ENCODE assay signal across 18 mouse cellular contexts in genomic region chr15:6180261-6180660, GRCm38 (mm10).
A peak's percentile ranks its signal among the peaks of the same experiment; 100 is the strongest.
DNase-seq lines count a peak whose midpoint lies in the region; ATAC-seq and TF ChIP-seq lines count a peak whose summit lies in the region.
"Had no signal": no experiment of that assay in that cellular context is flagged by ENCODE, and none has a peak within 500 bp of the region (broad histone marks: within the 10 kb centered on the region; RNA-seq: fewer than 3 reads in every experiment).

No protein-coding gene starts in this region.

- DNase-seq in adrenal gland, postnatal 14 days, result peak; percentile 13
- DNase-seq in adrenal gland, adult 18-20 months (ENCODE audit: low spot score in 2 of 2), result no peak
- peak; percentile 14 for DNase-seq in kidney, postnatal 10 days
- peak; percentile 11 for DNase-seq in CH12.LX (ENCODE audit: extremely low read depth)
- peak; percentile 12 for DNase-seq in adipocyte (ENCODE audit: low spot score)
- DNase-seq in frontal cortex, adult 2 months (ENCODE audit: extremely low spot score in 1 of 2, low spot score in 1 of 2), result no peak
- DNase-seq in right cerebral cortex, postnatal 4 days, result no peak
- DNase-seq: cerebellum, adult 9-11 months; embryo, embryonic 11 days; gastrocnemius, postnatal 10 days; heart, postnatal 4 days; lung, postnatal 4 days; thymus, postnatal 4 days had no signal

- no peak overlapping the region for H3K9ac ChIP-seq in kidney, embryonic 14.5 days (ENCODE audit: low read depth, low read length)
- no peak overlapping the region for H3K9ac ChIP-seq in CH12.LX (ENCODE audit: insufficient read depth, low read depth)
- H3K9ac ChIP-seq: midbrain, embryonic 12.5 days had no signal

- no peaks in the 10 kb centered on the region for H3K9me3 ChIP-seq in kidney, embryonic 14.5 days (ENCODE audit: control insufficient read depth, low read length)
- H3K9me3 ChIP-seq in CH12.LX (replicated peaks; ENCODE audit: low read length), result no peaks in the 10 kb centered on the region
- H3K9me3 ChIP-seq: midbrain, embryonic 12.5 days had no signal

- H3K36me3 ChIP-seq in kidney, embryonic 14.5 days (ENCODE audit: control insufficient read depth, insufficient read depth, low read length), result no peaks in the 10 kb centered on the region
- no peaks in the 10 kb centered on the region for H3K36me3 ChIP-seq in CH12.LX (replicated peaks in 1 of 2; ENCODE audit: control insufficient read depth in 1 of 2, insufficient read depth in 1 of 2, low read length in 1 of 2)
- H3K36me3 ChIP-seq: midbrain, embryonic 12.5 days had no signal

- in situ Hi-C loops in CH12.LX (cut with MboI; ENCODE audit: low pct_ligation_motif_present, low pct_unique_long_range_greater_than_20kb, low sequenced_read_pairs), result no loop called here

- 88% methylated on average over 1 of the region's 1 CpGs for WGBS in kidney, embryonic 14.5 days

- TF ChIP-seq POLR2A in CH12.LX (IDR thresholded peaks at IDR 0.05; ENCODE audit: low read depth, low read length), result no peak

- peak; percentile 12 for TF ChIP-seq RAD21 in CH12.LX (IDR thresholded peaks at IDR 0.05; ENCODE audit: low read depth, low read length)

- H3K4me2 ChIP-seq in kidney, embryonic 14.5 days (replicated peaks; ENCODE audit: low read depth, low read length), result no peak overlapping the region
- H3K4me2 ChIP-seq in CH12.LX (ENCODE audit: insufficient read depth, low read depth, poor library complexity, severe bottlenecking), result no peak overlapping the region
- H3K4me2 ChIP-seq: midbrain, embryonic 12.5 days had no signal

- dilution Hi-C loops in CH12.LX (cut with MboI; ENCODE audit: extremely low pct_ligation_motif_present, extremely low pct_unique_long_range_greater_than_20kb, low sequenced_read_pairs), result no loop called here

- no peaks in the 10 kb centered on the region for H3K79me2 ChIP-seq in CH12.LX (replicated peaks; ENCODE audit: control insufficient read depth, extremely low read depth, insufficient read depth, poor library complexity, severe bottlenecking)

- ATAC-seq in kidney, embryonic 14.5 days (ENCODE audit: low FRiP score, low TSS enrichment), result no peak
- ATAC-seq: forebrain, embryonic 16.5 days; hindbrain, postnatal 0 days had no signal

- no peak overlapping the region for H3K27ac ChIP-seq in kidney, embryonic 14.5 days (ENCODE audit: low read depth, low read length)
- no peak overlapping the region for H3K27ac ChIP-seq in CH12.LX (ENCODE audit: insufficient read depth, low read depth)
- H3K27ac ChIP-seq: hindbrain, postnatal 0 days; midbrain, embryonic 12.5 days had no signal

- no peaks in the 10 kb centered on the region for H3K27me3 ChIP-seq in kidney, embryonic 14.5 days (ENCODE audit: control insufficient read depth, insufficient read depth, low read length)
- no peaks in the 10 kb centered on the region for H3K27me3 ChIP-seq in CH12.LX (replicated peaks)
- H3K27me3 ChIP-seq: midbrain, embryonic 12.5 days had no signal

- TF ChIP-seq CTCF in CH12.LX (conservative IDR thresholded peaks at IDR 0.05 in 1 of 2, IDR thresholded peaks at IDR 0.05 in 1 of 2; ENCODE audit: low read depth in 2 of 2, low read length in 2 of 2), result peak in 1 of 2 experiments; percentile 49; a peak in 2 of 4 replicates

- no peak for TF ChIP-seq EP300 in CH12.LX (IDR thresholded peaks at IDR 0.05; ENCODE audit: low read length)

- no peak overlapping the region for H3K4me3 ChIP-seq in kidney, embryonic 14.5 days (ENCODE audit: low read length)
- H3K4me3 ChIP-seq in CH12.LX (replicated peaks in 1 of 3; ENCODE audit: low read depth in 2 of 3, low read length in 2 of 3, poor library complexity in 1 of 3), result no peak overlapping the region
- H3K4me3 ChIP-seq: midbrain, embryonic 12.5 days; myocyte had no signal

- no peaks in the 10 kb centered on the region for H3K4me1 ChIP-seq in kidney, embryonic 14.5 days (ENCODE audit: control insufficient read depth, insufficient read depth, low read length)
- no peaks in the 10 kb centered on the region for H3K4me1 ChIP-seq in CH12.LX (ENCODE audit: control insufficient read depth in 1 of 2, insufficient read depth in 2 of 2)
- H3K4me1 ChIP-seq: midbrain, embryonic 12.5 days had no signal

TF ChIP-seq in CH12.LX, 34 proteins besides CTCF, POLR2A, EP300 and RAD21:
- TF ChIP-seq RCOR1 (conservative IDR thresholded peaks at IDR 0.05; ENCODE audit: low read depth, low read length) (no peak), SMC3 (IDR thresholded peaks at IDR 0.05; ENCODE audit: low read depth, low read length) (peak; percentile 26; the same call in 1 of the 2 replicates)

Comparison
In these comparisons a context has a peak if more than half of its experiments do, and no peak if none do; other contexts are left out.
1. DNase-seq: peak in adrenal gland, postnatal 14 days (single experiment), kidney, postnatal 10 days (single experiment), CH12.LX (single experiment) and adipocyte (single experiment); none in adrenal gland, adult 18-20 months (0 of 2), frontal cortex, adult 2 months (0 of 2) and right cerebral cortex, postnatal 4 days (single experiment).